Mouse (Mus musculus): ENCODE measurements around the gene Gpr152.

GRCm38 (mm10) chr19:4094774-4095303 is 44.7 kb upstream of the Gpr152 start:
- TF ChIP-seq CTCF (IDR thresholded peaks at IDR 0.05; ENCODE audit: low read depth) (no peak), EP300 (optimal IDR thresholded peaks at IDR 0.05) (no peak)
